Mouse (Mus musculus): ENCODE measurements around the gene Atrip.

DNA sequence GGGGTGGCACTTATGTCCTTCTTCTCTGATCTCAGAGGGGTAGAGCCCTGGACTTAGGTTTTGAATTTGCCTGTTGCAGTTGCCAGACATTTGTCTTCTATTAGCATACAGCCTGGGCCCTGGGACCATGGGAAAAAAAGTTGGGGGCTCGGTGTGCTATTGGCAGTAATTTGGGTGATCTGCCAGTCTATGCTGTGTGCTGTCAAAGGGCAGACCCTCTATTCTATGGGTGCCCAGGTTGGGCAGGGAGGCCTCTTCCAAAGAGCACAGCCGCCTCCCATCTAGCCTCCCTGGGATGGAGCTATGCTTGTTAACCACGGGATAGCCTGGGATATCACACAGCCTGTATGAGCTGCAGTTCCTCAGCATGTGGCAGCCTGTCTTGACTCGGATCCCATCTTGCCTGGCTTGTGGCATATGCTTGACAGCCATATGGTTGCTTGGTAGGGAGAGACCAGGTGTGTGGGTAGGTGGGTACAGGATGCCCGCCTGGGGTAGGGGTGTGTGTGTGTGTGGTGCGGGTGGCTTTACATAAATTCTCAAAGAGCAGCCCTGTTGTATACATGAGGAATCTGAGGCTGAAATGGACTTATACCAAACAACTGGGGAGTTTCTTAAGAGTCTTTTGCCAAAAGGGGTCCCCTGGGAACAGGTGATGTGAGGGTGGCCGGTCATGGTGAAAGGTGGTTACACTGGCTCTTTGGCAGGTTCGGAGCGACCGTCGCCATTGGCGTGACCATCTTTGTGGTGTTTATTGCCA, 18.5 kb downstream of the Atrip start:
- TF ChIP-seq CTCF (IDR thresholded peaks at IDR 0.05; ENCODE audit: control insufficient read depth, insufficient read depth, low read length) = no peak
- TF ChIP-seq POLR2A (IDR thresholded peaks at IDR 0.05; ENCODE audit: borderline replicate concordance, control insufficient read depth, low read depth, low read length) = no peak

Measured in bone marrow, adult 2 months (tissue).